20 mouse cellular contexts compared by ENCODE assay signal in the genomic region with DNA sequence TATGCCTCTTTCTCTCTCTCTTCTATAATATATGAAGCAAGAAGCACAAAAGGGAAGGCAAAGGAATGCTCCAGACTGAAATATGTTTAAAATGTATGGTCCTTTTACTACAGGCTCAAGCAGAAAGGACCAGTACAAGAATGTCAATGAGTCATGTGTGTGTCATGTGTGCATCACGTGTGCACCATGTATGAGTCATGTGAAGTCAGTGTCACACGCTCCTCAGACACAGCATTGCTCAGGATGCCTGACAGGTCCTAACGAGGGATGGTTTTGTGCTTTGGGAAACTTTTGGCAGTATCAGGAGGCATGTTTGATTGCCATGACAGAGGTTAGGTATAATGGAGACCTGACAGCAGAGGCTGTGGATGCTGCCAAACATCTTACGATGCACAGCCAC. TPM values are rescaled to one million over a fixed set of nuclear protein-coding genes. Genes with fewer than 3 reads are reported as not detected.
"Had no signal": no experiment of that assay in that cellular context is flagged by ENCODE, and none has a peak within 500 bp of the region (broad histone marks: within the 10 kb centered on the region; RNA-seq: fewer than 3 reads in every experiment).

No protein-coding gene starts in this region.

- H3K4me1 ChIP-seq: midbrain, embryonic 10.5 days; midbrain, embryonic 12.5 days; neural tube, embryonic 12.5 days; stomach, embryonic 15.5 days had no signal

- ATAC-seq: midbrain, embryonic 16.5 days had no signal

- H3K4me2 ChIP-seq: lung, embryonic 14.5 days; midbrain, embryonic 12.5 days; neural tube, embryonic 12.5 days; stomach, embryonic 15.5 days had no signal

- H3K9ac ChIP-seq: lung, embryonic 14.5 days; midbrain, embryonic 12.5 days; neural tube, embryonic 12.5 days; stomach, embryonic 15.5 days had no signal

- H3K27me3 ChIP-seq: midbrain, embryonic 12.5 days; neural tube, embryonic 12.5 days; stomach, embryonic 15.5 days had no signal

- H3K36me3 ChIP-seq: midbrain, embryonic 10.5 days; midbrain, embryonic 12.5 days; neural tube, embryonic 12.5 days; stomach, embryonic 15.5 days had no signal

- H3K27ac ChIP-seq: midbrain, embryonic 10.5 days; midbrain, embryonic 12.5 days; neural tube, embryonic 12.5 days; stomach, embryonic 15.5 days; stomach, postnatal 0 days had no signal

- DNase-seq: lung, embryonic 14.5 days; lung, postnatal 10 days; lung, postnatal 4 days; midbrain, embryonic 14.5 days; right cerebral cortex, postnatal 14 days; thymus, adult 2 months; thymus, postnatal 25 days; thymus, postnatal 4 days had no signal

- H3K9me3 ChIP-seq: midbrain, embryonic 10.5 days; midbrain, embryonic 12.5 days; neural tube, embryonic 12.5 days; stomach, embryonic 15.5 days had no signal

- H3K4me3 ChIP-seq: midbrain, embryonic 10.5 days; midbrain, embryonic 12.5 days; neural tube, embryonic 12.5 days; stomach, embryonic 15.5 days had no signal

RNA-seq across cellular contexts. Expression of a gene that starts 9.2 kb away (rescaled TPM):
- total RNA-seq: neutrophil, adult 5-6 weeks had no signal
- polyA plus RNA-seq: midbrain, embryonic 14.5 days; testis, adult 2 months; thymus, adult 2 months had no signal

RNA-seq across cellular contexts. Expression of a gene that starts 25.1 kb away (rescaled TPM):
- total RNA-seq: megakaryocyte-erythroid progenitor cell, adult 5-6 weeks had no signal
- polyA plus RNA-seq: lung, embryonic 14.5 days; lung, embryonic 16.5 days; midbrain, embryonic 10.5 days; midbrain, embryonic 12.5 days; midbrain, embryonic 14.5 days; neural tube, embryonic 12.5 days; neural tube, embryonic 14.5 days; spleen, adult 2 months; stomach, embryonic 15.5 days; stomach, postnatal 0 days had no signal
